Mouse (Mus musculus) heart, postnatal 0 days (tissue): ENCODE measurements around the gene Lmf1. TPM values are rescaled to one million over a fixed set of nuclear protein-coding genes. Genes with fewer than 3 reads are reported as not detected.
A peak's percentile ranks its signal among the peaks of the same experiment; 100 is the strongest.

Experiments used
- ATAC-seq: fragments of 200-750 bp; cut with Nextera tagmentation; 2 replicates; pipeline ENCODE4 v1.8.0; 2017; ENCODE audit warnings: low read depth, moderate number of reproducible peaks, moderate library complexity; ENCODE audit not compliant: insufficient read depth
- DNase-seq: peaks from one replicate; pipeline ENCODE4 v3.0.0-alpha.2; 2016; ENCODE audit warnings: low spot score
- H3K27ac ChIP-seq: fragments of 300-500 bp; sonication (generic); 2 replicates; pipeline ENCODE4 v1.5.1; 2014; ENCODE audit warnings: low read depth, mild to moderate bottlenecking
- H3K27me3 ChIP-seq: fragments of 300-500 bp; sonication (generic); 2 replicates; pipeline ENCODE4 v1.6.1; 2014; ENCODE audit warnings: low read length, mixed read lengths; ENCODE audit not compliant: control insufficient read depth, insufficient read depth
- H3K36me3 ChIP-seq: fragments of 300-500 bp; sonication (generic); replicated peaks from 2 replicates; pipeline ENCODE4 v1.6.1; 2014; ENCODE audit warnings: low read length, mixed read lengths; ENCODE audit not compliant: control insufficient read depth, insufficient read depth
- H3K4me1 ChIP-seq: fragments of 300-500 bp; sonication (generic); 2 replicates; pipeline ENCODE4 v1.6.1; 2014; ENCODE audit warnings: antibody characterized with exemption; ENCODE audit not compliant: control insufficient read depth, insufficient read depth
- H3K4me2 ChIP-seq: fragments of 300-500 bp; sonication (generic); 2 replicates; pipeline ENCODE4 v1.6.1; 2014; ENCODE audit warnings: low read depth, mild to moderate bottlenecking, low read length, moderate library complexity
- H3K4me3 ChIP-seq: fragments of 300-500 bp; sonication (generic); 2 replicates; pipeline ENCODE4 v1.5.1; 2014; ENCODE audit warnings: low read depth, low read length
- H3K9ac ChIP-seq: fragments of 300-500 bp; sonication (generic); replicated peaks from 2 replicates; pipeline ENCODE4 v1.6.1; 2014; ENCODE audit warnings: low read depth, low read length, mixed read lengths
- H3K9me3 ChIP-seq: fragments of 300-500 bp; sonication (generic); replicated peaks from 2 replicates; pipeline ENCODE4 v1.6.1; 2016; ENCODE audit warnings: low read length; ENCODE audit not compliant: control insufficient read depth
- CTCF ChIP-seq: IDR thresholded peaks from 2 replicates; pipeline ENCODE4 v1.5.1; 2016; ENCODE audit warnings: antibody characterized with exemption, control low read depth, low read depth
- EP300 ChIP-seq: IDR thresholded peaks from 2 replicates; pipeline ENCODE4 v1.6.1; 2016; ENCODE audit warnings: antibody characterized with exemption, low read depth
- WGBS: fragments of 180-500 bp; shearing (Covaris S2); extraction: QIAGEN DNeasy Blood & Tissue Kit; methylation state at CpG from one replicate; pipeline ENCODE4 v1.1.7; 2014; 5-methylcytosine and 5-hydroxymethylcytosine counted together
- polyA plus RNA-seq: library from polyadenylated mRNA; unstranded; fragments of >200 nt; fragmentation: Nextera tagmentation; extraction: Ambion mirVana; gene quantifications from 2 replicates; pipeline ENCODE4 v1.2.1, GENCODE M21; 2015
- total RNA-seq: library from RNA; depleted of rRNA; stranded (reverse); fragments of >200 nt; gene quantifications from 2 replicates; pipeline ENCODE4 v1.2.3, GENCODE M21; 2014; ENCODE audit warnings: low replicate concordance; rRNA removed

The Lmf1 gene
- total and polyA plus RNA-seq, 2 experiments from 2014 or later: 30.6 to 44.9 TPM

DNA sequence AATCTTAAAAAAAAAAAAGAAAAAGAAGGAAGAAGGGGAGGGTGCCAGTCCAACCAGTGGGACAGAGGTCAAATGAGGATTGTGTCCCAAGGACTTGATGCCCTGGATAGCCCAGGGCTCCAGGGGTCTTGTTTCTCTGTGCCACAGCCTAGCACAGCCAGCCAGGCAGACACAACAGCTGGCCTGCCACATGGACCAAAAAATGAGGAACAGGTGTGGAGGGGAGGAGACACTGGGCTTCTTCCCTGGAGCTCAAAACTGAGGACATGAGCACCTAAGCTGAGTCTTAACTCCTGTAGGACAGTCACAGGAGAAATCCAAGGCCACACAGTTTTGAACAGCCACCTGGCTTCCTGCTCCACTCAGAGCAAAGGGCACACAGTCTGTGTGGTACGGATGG, 117.4 kb downstream of the Lmf1 start:
- Histone ChIP-seq H3K4me1 (no peaks in the 10 kb centered on the region), H3K9me3 (no peaks in the 10 kb centered on the region), H3K36me3 (no peaks in the 10 kb centered on the region), H3K27me3 (no peaks in the 10 kb centered on the region), H3K4me2 (no peak overlapping the region), H3K4me3 (no peak overlapping the region), H3K27ac (no peak overlapping the region), H3K9ac (no peak overlapping the region)
- no peak for ATAC-seq
- WGBS: 19% methylated on average over 1 of the region's 1 CpGs
- DNase-seq: no peak
- TF ChIP-seq EP300 (no peak), CTCF (no peak)

GRCm38 (mm10) chr17:25698446-25698845, 119.6 kb downstream of the Lmf1 start:
- no peaks in the 10 kb centered on the region for H3K9me3 ChIP-seq
- 14% methylated on average over 7 of the region's 7 CpGs for WGBS
- DNase-seq: peak; percentile 72
- H3K36me3 ChIP-seq: no peaks in the 10 kb centered on the region
- H3K4me2 ChIP-seq: no peak overlapping the region
- no peak overlapping the region for H3K4me3 ChIP-seq
- H3K27ac ChIP-seq: no peak overlapping the region
- ATAC-seq: no peak
- H3K27me3 ChIP-seq: no peaks in the 10 kb centered on the region
- no peak overlapping the region for H3K9ac ChIP-seq
- TF ChIP-seq CTCF (peak; percentile 82), EP300 (no peak)
- no peaks in the 10 kb centered on the region for H3K4me1 ChIP-seq

GRCm38 (mm10) chr17:25700863-25701496, 122.1 kb downstream of the Lmf1 start:
- no peak for DNase-seq
- peak; percentile 19; the same call in 1 of the 2 replicates for TF ChIP-seq CTCF
- TF ChIP-seq EP300: no peak
- H3K27me3 ChIP-seq: no peaks in the 10 kb centered on the region
- H3K4me2 ChIP-seq: no peak overlapping the region
- H3K4me3 ChIP-seq: no peak overlapping the region
- no peaks in the 10 kb centered on the region for H3K36me3 ChIP-seq
- H3K4me1 ChIP-seq: no peaks in the 10 kb centered on the region
- WGBS: 56% methylated on average over 9 of the region's 9 CpGs
- no peak overlapping the region for H3K9ac ChIP-seq
- no peak overlapping the region for H3K27ac ChIP-seq
- ATAC-seq: no peak
- H3K9me3 ChIP-seq: no peaks in the 10 kb centered on the region

- 84% methylated on average over 2 of the region's 2 CpGs for WGBS
- DNase-seq: no peak
- Histone ChIP-seq H3K4me2 (no peak overlapping the region), H3K27ac (no peak overlapping the region), H3K4me1 (no peaks in the 10 kb centered on the region), H3K27me3 (no peaks in the 10 kb centered on the region), H3K9ac (no peak overlapping the region), H3K9me3 (peaks cover 4% of the 10 kb centered on the region), H3K4me3 (no peak overlapping the region), H3K36me3 (no peaks in the 10 kb centered on the region)
- TF ChIP-seq CTCF (no peak), EP300 (no peak)
- ATAC-seq: no peak
Measured at GRCm38 (mm10) chr17:25709994-25710393, 131.1 kb downstream of the Lmf1 start.

GRCm38 (mm10) chr17:25711136-25711535, 132.3 kb downstream of the Lmf1 start:
- Histone ChIP-seq H3K9me3 (peaks cover 4% of the 10 kb centered on the region), H3K27me3 (peaks cover 6% of the 10 kb centered on the region), H3K9ac (no peak overlapping the region), H3K4me2 (no peak overlapping the region), H3K4me1 (no peaks in the 10 kb centered on the region), H3K27ac (no peak overlapping the region), H3K4me3 (no peak overlapping the region), H3K36me3 (no peaks in the 10 kb centered on the region)
- TF ChIP-seq EP300 (no peak), CTCF (no peak)
- DNase-seq: no peak
- 50% methylated on average over 4 of the region's 4 CpGs for WGBS
- no peak for ATAC-seq

Other genes starting within 250 kb of the Lmf1 start
- gene Tpsab1, start 233.5 kb upstream of the Lmf1 start, total RNA-seq: 0.23 and 5.3 TPM in 2 replicates
- gene Tpsab1, start 233.5 kb upstream of the Lmf1 start, polyA plus RNA-seq: 0.80 and 1.2 TPM in 2 replicates
- 15.2 and 28.1 TPM in 2 replicates for gene Tpsb2, start 212.8 kb upstream of the Lmf1 start, total RNA-seq
- gene Tpsb2, start 212.8 kb upstream of the Lmf1 start, polyA plus RNA-seq: 26.2 and 35.5 TPM in 2 replicates
- gene Tpsg1, start 209.8 kb upstream of the Lmf1 start, total RNA-seq: not detected in 2 replicates
- 0.33 and 0.56 TPM in 2 replicates for gene Tpsg1, start 209.8 kb upstream of the Lmf1 start, polyA plus RNA-seq
- 39.2 and 65.9 TPM in 2 replicates for gene Cacna1h, start 145.3 kb upstream of the Lmf1 start, total RNA-seq
- gene Cacna1h, start 145.3 kb upstream of the Lmf1 start, polyA plus RNA-seq: 3.1 and 3.4 TPM in 2 replicates
- 1.3 TPM in 1 of 2 replicates, not detected in the other for gene Tekt4, start 124.5 kb upstream of the Lmf1 start, total RNA-seq
- gene Tekt4, start 124.5 kb upstream of the Lmf1 start, polyA plus RNA-seq: 0.23 and 1.1 TPM in 2 replicates
- 0.12 TPM in 1 of 2 replicates, not detected in the other for gene Sstr5, start 81.8 kb upstream of the Lmf1 start, total RNA-seq
- gene Sstr5, start 81.8 kb upstream of the Lmf1 start, polyA plus RNA-seq: not detected in 2 replicates
- gene Sox8, start 8.4 kb upstream of the Lmf1 start, total RNA-seq: not detected in 2 replicates
- gene Sox8, start 8.4 kb upstream of the Lmf1 start, polyA plus RNA-seq: 0.11 and 0.37 TPM in 2 replicates
- gene Gng13, start 138.1 kb downstream of the Lmf1 start, total RNA-seq: not detected in 2 replicates
- gene Gng13, start 138.1 kb downstream of the Lmf1 start, polyA plus RNA-seq: 3.2 and 6.6 TPM in 2 replicates
- 9.1 and 10.8 TPM in 2 replicates for gene Chtf18, start 148.3 kb downstream of the Lmf1 start, total RNA-seq
- 3.9 and 4.1 TPM in 2 replicates for gene Chtf18, start 148.3 kb downstream of the Lmf1 start, polyA plus RNA-seq
- gene Rpusd1, start 148.6 kb downstream of the Lmf1 start, total RNA-seq: 3.2 and 4.9 TPM in 2 replicates
- gene Rpusd1, start 148.6 kb downstream of the Lmf1 start, polyA plus RNA-seq: 9.3 and 9.5 TPM in 2 replicates
- gene Mslnl, start 157.0 kb downstream of the Lmf1 start, total RNA-seq: not detected in 2 replicates
- gene Mslnl, start 157.0 kb downstream of the Lmf1 start, polyA plus RNA-seq: not detected in 2 replicates
- gene Msln, start 175.3 kb downstream of the Lmf1 start, total RNA-seq: 45.4 and 83.3 TPM in 2 replicates
- 58.5 and 60.3 TPM in 2 replicates for gene Msln, start 175.3 kb downstream of the Lmf1 start, polyA plus RNA-seq
- gene Narfl, start 194.7 kb downstream of the Lmf1 start, total RNA-seq: 36.8 and 86.7 TPM in 2 replicates
- 45.1 and 47.7 TPM in 2 replicates for gene Narfl, start 194.7 kb downstream of the Lmf1 start, polyA plus RNA-seq
- gene Haghl, start 206.6 kb downstream of the Lmf1 start, total RNA-seq: 50.3 and 59.4 TPM in 2 replicates
- gene Haghl, start 206.6 kb downstream of the Lmf1 start, polyA plus RNA-seq: 46.1 and 47.7 TPM in 2 replicates
- gene Ccdc78, start 207.5 kb downstream of the Lmf1 start, total RNA-seq: not detected in 2 replicates
- gene Ccdc78, start 207.5 kb downstream of the Lmf1 start, polyA plus RNA-seq: 0.12 and 0.55 TPM in 2 replicates
- gene Fam173a, start 213.8 kb downstream of the Lmf1 start, total RNA-seq: 32.0 and 32.5 TPM in 2 replicates
- 55.6 and 63.1 TPM in 2 replicates for gene Fam173a, start 213.8 kb downstream of the Lmf1 start, polyA plus RNA-seq
- not detected in 2 replicates for gene AC134908.4, start 216.6 kb downstream of the Lmf1 start, total RNA-seq
- gene AC134908.4, start 216.6 kb downstream of the Lmf1 start, polyA plus RNA-seq: 0.66 TPM in 1 of 2 replicates, not detected in the other
- gene Metrn, start 218.1 kb downstream of the Lmf1 start, total RNA-seq: 38.5 and 75.3 TPM in 2 replicates
- gene Metrn, start 218.1 kb downstream of the Lmf1 start, polyA plus RNA-seq: 18.2 and 21.0 TPM in 2 replicates
- 2.1 TPM in 1 of 2 replicates, not detected in the other for gene Fbxl16, start 230.0 kb downstream of the Lmf1 start, total RNA-seq
- gene Fbxl16, start 230.0 kb downstream of the Lmf1 start, polyA plus RNA-seq: 0.25 and 0.48 TPM in 2 replicates
- gene Wdr24, start 244.5 kb downstream of the Lmf1 start, total RNA-seq: 13.3 and 20.8 TPM in 2 replicates
- gene Wdr24, start 244.5 kb downstream of the Lmf1 start, polyA plus RNA-seq: 9.6 and 10.5 TPM in 2 replicates
- gene Jmjd8, start 249.8 kb downstream of the Lmf1 start, total RNA-seq: 32.2 and 34.6 TPM in 2 replicates
- gene Jmjd8, start 249.8 kb downstream of the Lmf1 start, polyA plus RNA-seq: 26.1 and 26.2 TPM in 2 replicates